Mouse (Mus musculus) layer of hippocampus, adult 18-20 months (tissue): Measurements from ENCODE around the gene Smoc1. TPM values are rescaled to one million over a fixed set of nuclear protein-coding genes. Genes with fewer than 3 reads are reported as not detected.
A peak's percentile ranks its signal among the peaks of the same experiment; 100 is the strongest.

ENCODE experiments used
- DNase-seq, 2 experiments: peaks; one replicate each; pipeline ENCODE4 v3.0.0; 2022; ENCODE audit warnings: low spot score in 2 of 2
- microRNA-seq, 2 experiments: library from miRNA; unstranded; fragments of <30 nt; microRNA quantifications; one replicate each; pipeline ENCODE4 v1.2.0; 2021
- total RNA-seq, 2 experiments: library from RNA; stranded (reverse); gene quantifications; 2 replicates each; pipeline ENCODE4 v1.2.3; 2021

The Smoc1 gene
- total RNA-seq, 2 experiments from 2014 or later: 9.6 to 11.4 TPM

GRCm38 (mm10) chr12:81208559-81208958, 182.0 kb downstream of the Smoc1 start:
- DNase-seq: no peak

DNA sequence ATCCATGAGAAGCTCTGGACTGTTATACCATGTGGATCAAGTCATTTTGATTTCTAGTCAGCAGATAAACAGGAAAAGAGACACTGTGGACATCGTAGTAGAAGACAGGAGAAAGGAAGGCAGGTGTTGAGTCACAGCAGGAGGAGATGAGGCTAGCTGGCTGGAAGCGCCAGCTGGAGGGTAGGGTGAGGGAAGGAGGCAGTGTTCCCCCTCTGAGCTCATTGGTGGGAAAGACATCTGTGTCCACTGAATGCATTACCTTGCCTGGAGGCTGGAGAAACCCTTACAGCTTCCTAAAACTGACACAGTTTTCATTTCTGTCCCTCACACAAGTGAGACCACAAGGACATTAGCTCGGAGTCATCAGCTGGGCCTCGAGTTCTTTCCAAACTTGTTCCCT, 192.7 kb downstream of the Smoc1 start:
- no peak for DNase-seq

DNA sequence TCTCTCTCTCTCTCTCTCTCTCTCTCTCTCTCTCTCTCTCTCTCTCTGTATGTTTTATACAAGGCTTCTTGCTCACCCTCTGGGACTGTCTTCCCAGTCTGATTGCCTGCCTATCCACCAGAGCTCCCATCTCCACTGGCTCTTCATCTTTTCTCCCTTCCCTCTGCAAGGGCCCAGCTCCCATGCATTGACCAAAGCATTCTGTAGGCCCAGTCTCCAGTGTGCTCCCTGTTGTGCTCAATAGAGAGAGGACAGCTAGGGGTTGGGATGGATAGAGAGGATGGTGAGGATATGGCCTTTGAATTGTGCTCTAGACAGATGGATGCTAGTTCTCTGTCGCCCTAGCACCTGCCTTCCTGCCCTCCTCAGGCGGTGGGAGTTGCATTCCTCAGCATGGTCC, 196.7 kb downstream of the Smoc1 start:
- no peak for DNase-seq

GRCm38 (mm10) chr12:81224843-81225242, 198.2 kb downstream of the Smoc1 start:
- DNase-seq: no peak

DNA sequence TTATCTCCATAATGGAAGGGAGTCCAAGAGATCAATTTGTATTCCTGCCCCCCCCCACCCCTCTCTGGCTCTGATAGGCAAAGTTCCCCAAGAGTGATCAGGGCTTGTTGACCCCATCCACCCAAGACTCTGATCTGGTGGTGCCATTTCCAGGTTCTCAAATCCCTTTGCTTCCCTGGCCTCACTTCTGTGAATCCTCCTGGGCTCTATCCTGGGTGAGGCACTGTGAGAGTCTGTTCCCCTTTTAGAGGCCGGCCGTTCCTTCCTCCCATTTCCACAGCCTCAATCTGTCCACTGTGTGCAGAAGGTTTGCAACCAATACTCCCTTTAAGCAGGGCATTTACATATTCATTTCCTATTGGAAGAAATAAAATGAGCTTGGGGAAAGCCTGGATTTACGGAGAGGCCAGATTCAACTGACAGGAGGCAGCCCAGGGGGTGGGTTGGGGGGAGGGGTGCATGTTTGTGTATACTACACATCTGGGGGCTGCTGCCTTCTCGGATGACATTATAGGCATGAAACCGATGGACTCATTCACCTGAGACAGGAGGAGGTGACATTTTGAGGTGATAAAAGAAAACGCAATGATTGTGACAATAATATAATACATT, 199.5 kb downstream of the Smoc1 start:
- no peak for DNase-seq

DNA sequence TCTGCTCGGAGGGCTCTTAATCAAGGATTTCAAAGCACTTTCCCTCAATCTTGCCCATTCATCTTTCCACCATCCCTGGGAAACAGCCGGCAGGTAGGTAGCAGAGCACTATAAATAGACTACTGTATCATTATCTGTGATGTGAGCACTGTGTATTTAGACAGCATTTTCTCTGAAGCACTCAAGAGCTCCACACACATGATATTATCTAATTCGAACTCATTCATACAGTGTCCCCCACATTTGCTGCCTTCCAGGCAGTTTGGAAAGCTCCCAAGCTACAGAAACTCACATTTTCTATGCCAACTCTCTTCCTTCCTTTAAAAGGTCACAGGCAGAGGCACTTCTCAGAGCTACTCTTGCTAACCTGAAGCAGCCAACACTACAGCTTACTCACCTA, 200.0 kb downstream of the Smoc1 start:
- peak in 1 of 2 experiments; percentile 50 for DNase-seq

DNA sequence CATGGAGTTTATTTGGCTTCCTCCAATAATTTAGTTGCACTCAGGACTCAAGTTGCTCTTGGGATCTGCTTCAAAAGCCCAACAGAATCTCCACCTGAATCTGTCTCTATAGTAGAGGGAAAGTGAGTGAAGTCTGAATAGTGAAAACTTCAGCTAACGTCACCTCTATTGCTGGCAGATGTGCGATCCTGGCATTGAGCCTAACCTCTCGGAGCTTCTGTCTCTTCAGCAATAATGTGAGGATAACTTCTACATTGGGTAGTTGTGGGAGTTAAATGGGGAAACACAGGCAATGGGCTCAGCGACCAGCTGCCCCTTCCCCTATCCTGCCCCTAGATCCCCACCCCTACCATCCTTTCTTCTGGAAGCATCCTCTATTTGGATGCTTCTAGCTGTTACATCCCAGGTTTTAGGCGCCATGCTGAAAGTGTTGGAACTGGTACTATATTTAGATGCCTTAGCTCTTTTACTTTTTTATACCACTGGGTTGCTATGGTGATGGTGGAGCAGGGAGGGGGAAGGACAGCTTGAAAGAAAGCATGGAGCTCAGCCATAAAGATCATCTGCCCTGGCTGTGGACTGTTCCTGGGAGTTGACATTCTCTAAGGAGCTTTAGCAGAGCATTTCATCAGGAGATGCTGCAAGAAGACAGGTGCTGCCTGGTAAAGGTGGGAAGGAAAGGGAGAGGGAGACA, 201.3 kb downstream of the Smoc1 start:
- DNase-seq: peak; percentile 66 to 83

GRCm38 (mm10) chr12:81233746-81234380, 207.3 kb downstream of the Smoc1 start:
- no peak for DNase-seq

GRCm38 (mm10) chr12:81235456-81236330, 209.1 kb downstream of the Smoc1 start:
- no peak for DNase-seq

Small RNA genes lying within 50 kb of the gene (microRNA-seq; reads per million reads assigned to microRNA genes)
- 0.49 to 1.4 reads per million in 2 experiments for gene Mir3067

Other genes starting within 250 kb of the Smoc1 start
- gene Susd6, start 236.3 kb upstream of the Smoc1 start, total RNA-seq: 10 to 100 TPM; 64.0 to 76.3 TPM
- gene Srsf5, start 81.3 kb upstream of the Smoc1 start, total RNA-seq: 100 to 1,000 TPM; 278 to 306 TPM
- gene Slc10a1, start 58.1 kb upstream of the Smoc1 start, total RNA-seq: not detected